Mouse (Mus musculus) olfactory bulb, adult 2 months (tissue): Measurements from ENCODE around the gene Aldh1b1. TPM values are rescaled to one million over a fixed set of nuclear protein-coding genes. Genes with fewer than 3 reads are reported as not detected.
A peak's percentile ranks its signal among the peaks of the same experiment; 100 is the strongest.

Experiments used
- H3K27ac ChIP-seq: fragments of 200-500 bp; 2 replicates; pipeline ENCODE4 v1.5.1; 2012; ENCODE audit warnings: low read depth, low read length; ENCODE audit not compliant: insufficient read depth
- H3K4me1 ChIP-seq: fragments of 200-500 bp; 2 replicates; pipeline ENCODE4 v1.6.1; 2012; ENCODE audit warnings: low read length; ENCODE audit not compliant: control insufficient read depth, insufficient read depth
- H3K4me3 ChIP-seq: fragments of 200-500 bp; 2 replicates; pipeline ENCODE4 v1.5.1; 2012; ENCODE audit warnings: mild to moderate bottlenecking, low read depth, low read length, moderate library complexity; ENCODE audit not compliant: insufficient read depth
- CTCF ChIP-seq: fragments of 200-500 bp; IDR thresholded peaks from 2 replicates; pipeline ENCODE4 v1.5.1; 2012; ENCODE audit warnings: low read depth, mild to moderate bottlenecking, low read length, moderate library complexity; ENCODE audit not compliant: insufficient read depth
- POLR2A ChIP-seq: fragments of 200-500 bp; IDR thresholded peaks from 2 replicates; pipeline ENCODE4 v1.6.1; 2012; ENCODE audit warnings: mild to moderate bottlenecking, low read depth, low read length, moderate library complexity; ENCODE audit not compliant: insufficient read depth
- WGBS: fragments of 180-500 bp; shearing (Covaris S2); methylation state at CpG from one replicate; pipeline ENCODE4 v1.1.7; 2018; 5-methylcytosine and 5-hydroxymethylcytosine counted together
- polyA plus RNA-seq: library from polyadenylated mRNA; stranded (reverse); fragments of >200 nt; gene quantifications from 2 replicates; pipeline ENCODE4 v1.2.4, GENCODE M21; 2012; ENCODE audit warnings: low replicate concordance; ENCODE audit not compliant: missing spikeins, insufficient read depth, insufficient read length

Gene Aldh1b1
- polyA plus RNA-seq, 1 experiment: not detected

- TF ChIP-seq POLR2A (no peak), CTCF (0 out of 2 replicates have a peak, but pooled peaks have one; percentile 25)
- H3K4me3 ChIP-seq: no peak overlapping the region
- no peak overlapping the region for H3K27ac ChIP-seq
- peaks cover 4% of the 10 kb centered on the region; the same call in 1 of the 2 replicates for H3K4me1 ChIP-seq
- WGBS: 38% methylated on average over 14 of the region's 14 CpGs
Measured at GRCm38 (mm10) chr4:45844355-45844754, 45.5 kb downstream of the Aldh1b1 start.

GRCm38 (mm10) chr4:45846263-45846662 lies 47.4 kb downstream of the Aldh1b1 start:
- WGBS: 93% methylated on average over 2 of the region's 2 CpGs
- TF ChIP-seq POLR2A: no peak
- no peak for TF ChIP-seq CTCF
- peaks cover 4% of the 10 kb centered on the region; the same call in 1 of the 2 replicates for H3K4me1 ChIP-seq
- H3K27ac ChIP-seq: no peak overlapping the region
- H3K4me3 ChIP-seq: no peak overlapping the region

GRCm38 (mm10) chr4:45848109-45848824 lies 49.4 kb downstream of the Aldh1b1 start, which contains the start of gene Stra6l:
Gene Stra6l, plus strand, starts transcription at chr4:45848664.
- H3K4me3 ChIP-seq: no peak within 1 kb of the TSS
- no peak within 1 kb of the TSS for H3K27ac ChIP-seq
- H3K4me1 ChIP-seq: peaks cover 4% of the 10 kb centered on the region; the same call in 1 of the 2 replicates
- WGBS: 78% methylated on average over 10 of the region's 10 CpGs
- no peak for TF ChIP-seq POLR2A
- TF ChIP-seq CTCF: no peak

GRCm38 (mm10) chr4:45848825-45849156 lies 50.0 kb downstream of the Aldh1b1 start:
- Histone ChIP-seq H3K27ac (no peak overlapping the region), H3K4me3 (no peak overlapping the region), H3K4me1 (peaks cover 4% of the 10 kb centered on the region; the same call in 1 of the 2 replicates)
- WGBS: 64% methylated on average over 10 of the region's 10 CpGs
- no peak for TF ChIP-seq CTCF
- TF ChIP-seq POLR2A: no peak

GRCm38 (mm10) chr4:45849419-45849818 lies 50.6 kb downstream of the Aldh1b1 start:
- WGBS: 63% methylated on average over 1 of the region's 1 CpGs
- peaks cover 3% of the 10 kb centered on the region; the same call in 1 of the 2 replicates for H3K4me1 ChIP-seq
- TF ChIP-seq CTCF: no peak
- no peak for TF ChIP-seq POLR2A
- no peak overlapping the region for H3K4me3 ChIP-seq
- H3K27ac ChIP-seq: no peak overlapping the region

GRCm38 (mm10) chr4:45851640-45852051 lies 52.8 kb downstream of the Aldh1b1 start:
- Histone ChIP-seq H3K4me1 (no peaks in the 10 kb centered on the region; the same call in 1 of the 2 replicates), H3K4me3 (no peak overlapping the region), H3K27ac (no peak overlapping the region)
- TF ChIP-seq POLR2A (no peak), CTCF (no peak)
- 64% methylated on average over 3 of the region's 3 CpGs for WGBS

- H3K27ac ChIP-seq: no peak overlapping the region
- 85% methylated on average over 15 of the region's 15 CpGs for WGBS
- no peaks in the 10 kb centered on the region; the same call in 1 of the 2 replicates for H3K4me1 ChIP-seq
- no peak overlapping the region for H3K4me3 ChIP-seq
- TF ChIP-seq POLR2A: no peak
- TF ChIP-seq CTCF: no peak
Measured at GRCm38 (mm10) chr4:45853496-45854246, 54.8 kb downstream of the Aldh1b1 start.

Other genes starting within 250 kb of the Aldh1b1 start
- not detected in 2 replicates for gene Igfbpl1, start 27.9 kb downstream of the Aldh1b1 start, polyA plus RNA-seq
- not detected in 2 replicates for gene Stra6l, start 49.6 kb downstream of the Aldh1b1 start, polyA plus RNA-seq
- not detected in 2 replicates for gene Ccdc180, start 91.3 kb downstream of the Aldh1b1 start, polyA plus RNA-seq
- not detected in 2 replicates for gene Tdrd7, start 166.3 kb downstream of the Aldh1b1 start, polyA plus RNA-seq
- not detected in 2 replicates for gene Tmod1, start 239.9 kb downstream of the Aldh1b1 start, polyA plus RNA-seq